Mouse (Mus musculus) gastrocnemius, postnatal 14 days (tissue): ENCODE measurements around the gene Olfr870. TPM values are rescaled to one million over a fixed set of nuclear protein-coding genes. Genes with fewer than 3 reads are reported as not detected.
"Not testable (repeated sequence)": the region's sequence is repeated elsewhere in the genome, so short reads cannot be mapped to it uniquely, and the experiment has no call there.

ENCODE experiments used
- DNase-seq: peaks from one replicate; pipeline ENCODE4 v3.0.0; 2021; ENCODE audit warnings: mixed read lengths
- intact Hi-C: fragments of 180-260 bp; cut with DNase I; formaldehyde crosslinking; loops from one replicate; pipeline ENCODE4 v1.15.1; 2025; ENCODE audit warnings: low total_unique reads
- long read RNA-seq, 2 experiments: library from polyadenylated mRNA; stranded (forward); transcript quantifications; one replicate each; pipeline ENCODE4 v2.0.0; 2021
- total RNA-seq, 2 experiments: library from RNA; stranded (reverse); gene quantifications; 2 replicates each; pipeline ENCODE4 v1.2.3; 2021

Gene Olfr870
- total RNA-seq, result not detected
- long read RNA-seq, experiment 1, result 0 reads
- long read RNA-seq, experiment 2, result 0 reads

GRCm38 (mm10) chr9:20173957-20174356 is at the start of gene Olfr870:
Gene Olfr870 (minus strand): TSS chr9:20174057.
- intact Hi-C loops, result no loop called here
- DNase-seq, result no peak

GRCm38 (mm10) chr9:20211907-20212306 is 38.0 kb upstream of the Olfr870 start, which contains the start of gene Olfr871:
Gene Olfr871 (plus strand): TSS chr9:20212207.
- intact Hi-C loops, result no loop called here
- no peak for DNase-seq

DNA sequence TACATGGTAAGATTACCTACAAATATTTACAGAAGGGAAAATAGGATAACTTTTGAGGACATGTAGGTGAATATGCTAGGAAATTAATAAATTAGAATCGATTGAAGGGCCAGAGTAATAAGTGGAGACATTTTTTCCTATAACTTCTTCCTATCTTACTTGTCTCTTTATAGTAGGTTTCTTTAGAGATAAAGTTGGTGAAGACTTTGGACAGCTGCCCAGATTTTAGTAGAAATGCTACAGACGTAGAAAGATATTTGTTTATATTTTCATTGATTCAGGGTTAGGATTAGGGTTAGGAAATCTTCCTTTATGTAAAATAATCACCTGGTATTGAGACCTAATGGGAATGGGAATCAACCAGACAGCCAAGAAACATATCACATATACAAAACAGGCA is 37.6 kb upstream of the Olfr870 start:
- DNase-seq, result no peak
- intact Hi-C loops, result no loop called here

DNA sequence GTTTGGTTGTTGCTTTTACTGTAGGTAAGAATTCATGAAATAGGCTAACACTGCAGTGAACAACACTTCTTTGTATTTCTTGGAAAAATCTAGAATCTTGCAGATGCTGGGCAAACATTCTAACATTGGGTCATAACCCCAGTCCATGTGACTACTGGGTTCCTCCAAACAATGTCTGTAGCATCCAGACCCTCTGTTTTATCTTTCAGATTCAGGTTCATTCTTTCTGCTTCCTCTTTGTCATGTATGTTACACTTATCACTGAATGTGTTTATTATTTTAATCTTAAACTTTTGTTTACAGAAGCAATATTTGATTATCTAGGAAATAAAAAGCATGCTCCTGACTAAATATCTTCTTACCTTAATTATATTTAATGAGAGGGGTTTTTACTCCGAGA is 37.0 kb upstream of the Olfr870 start:
- intact Hi-C loops, result no loop called here
- no peak for DNase-seq

GRCm38 (mm10) chr9:20203413-20203984 is 29.6 kb upstream of the Olfr870 start:
- intact Hi-C loops, DNase-seq: not testable (repeated sequence)

DNA sequence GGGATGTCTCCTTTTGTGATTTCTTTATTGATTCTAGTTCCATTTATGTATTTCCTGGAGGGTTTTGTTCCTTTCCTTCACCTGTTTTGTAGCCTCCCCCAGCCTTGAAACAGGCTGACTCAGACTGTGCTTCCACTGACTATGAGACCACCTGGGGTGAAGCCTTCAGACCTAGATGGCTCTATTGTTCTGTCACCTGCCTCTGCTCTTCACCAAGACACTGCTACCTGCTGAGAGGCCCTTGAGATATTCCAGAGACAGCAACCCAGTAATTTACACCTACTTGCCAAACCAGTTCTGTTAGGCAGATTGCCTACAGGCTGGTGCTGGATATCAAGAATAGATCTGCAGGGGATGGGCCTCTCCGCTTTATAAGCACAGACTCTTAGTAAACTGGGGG is 28.3 kb upstream of the Olfr870 start:
- DNase-seq, result no peak
- intact Hi-C loops, result no loop called here

DNA sequence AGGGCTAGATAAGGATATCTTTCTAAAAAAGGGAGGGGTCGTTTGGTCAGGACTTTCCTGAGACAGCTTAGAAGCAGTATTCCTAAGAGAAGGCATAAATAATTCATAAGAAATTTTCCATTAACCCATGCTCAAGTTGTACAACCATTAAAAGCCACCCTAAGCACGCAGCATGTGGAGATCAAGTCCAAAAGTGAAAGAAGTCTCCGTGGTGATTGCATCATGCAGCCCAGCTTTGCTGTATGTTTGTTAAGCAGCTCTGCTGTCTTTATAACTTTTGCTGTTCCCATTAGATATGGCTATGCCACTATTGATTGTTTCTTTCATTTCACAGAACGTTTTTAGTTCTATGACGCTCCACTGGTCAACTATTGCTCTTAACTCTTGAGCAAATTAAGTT is 5.6 kb upstream of the Olfr870 start:
- no peak for DNase-seq
- intact Hi-C loops, result no loop called here

GRCm38 (mm10) chr9:20149706-20150105 is 24.2 kb downstream of the Olfr870 start:
- DNase-seq, result no peak
- intact Hi-C loops, result no loop called here

- intact Hi-C loops, result no loop called here
- no peak for DNase-seq
These were observed 45.1 kb downstream of the Olfr870 start, which contains the start of gene Olfr869 for GRCm38 (mm10) chr9:20128709-20129108. Gene Olfr869 (plus strand): TSS chr9:20129009.

Other genes starting within 250 kb of the Olfr870 start
- gene Olfr866, start 146.0 kb downstream of the Olfr870 start, total RNA-seq, result not detected
- gene Olfr867, start 116.5 kb downstream of the Olfr870 start, total RNA-seq, result not detected
- gene Olfr868, start 75.4 kb downstream of the Olfr870 start, total RNA-seq, result not detected
- gene Olfr869, start 45.0 kb downstream of the Olfr870 start, total RNA-seq, result not detected
- gene Olfr871, start 38.1 kb upstream of the Olfr870 start, total RNA-seq, result not detected
- gene Olfr872, start 63.1 kb upstream of the Olfr870 start, total RNA-seq, result not detected
- not detected for gene Olfr39, start 108.3 kb upstream of the Olfr870 start, total RNA-seq
- gene Olfr873, start 124.5 kb upstream of the Olfr870 start, total RNA-seq, result not detected
- gene Olfr18, start 162.0 kb upstream of the Olfr870 start, total RNA-seq, result under 1 TPM in 1 of 2 experiments, not detected in 1; 0.06 TPM
- 1 to 10 TPM; 9.3 to 9.6 TPM for gene Zfp560, start 211.1 kb upstream of the Olfr870 start, total RNA-seq